Comparison of ENCODE assay signal across 26 mouse cellular contexts in genomic region chr19:60529302-60529701, GRCm38 (mm10).
"Had no signal": no experiment of that assay in that cellular context is flagged by ENCODE, and none has a peak within 500 bp of the region (broad histone marks: within the 10 kb centered on the region; RNA-seq: fewer than 3 reads in every experiment).

No protein-coding gene starts in this region.

- H3K4me3 ChIP-seq: heart, adult 2 months; heart, embryonic 13.5 days; heart, embryonic 15.5 days; hindbrain, embryonic 13.5 days; layer of hippocampus, adult 2 months; left cerebral cortex, adult 2 months; limb, embryonic 10.5 days; limb, embryonic 12.5 days; liver, embryonic 13.5 days; liver, embryonic 15.5 days had no signal

- H3K4me1 ChIP-seq: heart, embryonic 13.5 days; heart, embryonic 15.5 days; hindbrain, embryonic 13.5 days; limb, embryonic 10.5 days; limb, embryonic 12.5 days; liver, embryonic 13.5 days; liver, embryonic 15.5 days had no signal

- H3K4me2 ChIP-seq: heart, embryonic 11.5 days; heart, embryonic 13.5 days; heart, embryonic 15.5 days; hindbrain, embryonic 13.5 days; limb, embryonic 12.5 days; liver, embryonic 11.5 days; liver, embryonic 13.5 days; liver, embryonic 15.5 days had no signal

- H3K9me3 ChIP-seq: heart, embryonic 13.5 days; heart, embryonic 15.5 days; hindbrain, embryonic 13.5 days; limb, embryonic 10.5 days; limb, embryonic 12.5 days; liver, embryonic 13.5 days; liver, embryonic 15.5 days had no signal

- H3K9ac ChIP-seq: heart, embryonic 13.5 days; heart, embryonic 15.5 days; hindbrain, embryonic 13.5 days; limb, embryonic 12.5 days; liver, embryonic 13.5 days; liver, embryonic 15.5 days had no signal

- H3K27me3 ChIP-seq: heart, embryonic 13.5 days; heart, embryonic 15.5 days; hindbrain, embryonic 13.5 days; limb, embryonic 12.5 days; liver, embryonic 13.5 days; liver, embryonic 15.5 days had no signal

- ATAC-seq: hindbrain, embryonic 16.5 days; inflammation-experienced regulatory T-cells, adult 6 months; intestine, embryonic 16.5 days had no signal

- DNase-seq: gastrocnemius, postnatal 14 days; gastrocnemius, postnatal 36 days; heart, adult 11 months; heart, adult 2 months; heart, postnatal 14 days; heart, postnatal 36 days; kidney, adult 11 months; kidney, adult 2 months; kidney, postnatal 10 days; kidney, postnatal 25 days; kidney, postnatal 4 days; liver; liver, embryonic 13.5 days had no signal

- H3K27ac ChIP-seq: heart, adult 2 months; heart, embryonic 13.5 days; heart, embryonic 15.5 days; hindbrain, embryonic 13.5 days; layer of hippocampus, adult 2 months; left cerebral cortex, adult 2 months; limb, embryonic 10.5 days; limb, embryonic 12.5 days; liver, embryonic 13.5 days; liver, embryonic 15.5 days had no signal
